Mouse (Mus musculus): ENCODE measurements around the gene Mogat2. TPM values are rescaled to one million over a fixed set of nuclear protein-coding genes. Genes with fewer than 3 reads are reported as not detected.

The Mogat2 gene
- polyA plus RNA-seq, 1 experiment from 2014 or later: 2.7 TPM

GRCm38 (mm10) chr7:99180162-99180561, 58.3 kb downstream of the Mogat2 start:
- H3K36me3 ChIP-seq (ENCODE audit: control insufficient read depth, insufficient read depth, low read length): no peaks in the 10 kb centered on the region
- no peak overlapping the region for H3K9ac ChIP-seq (ENCODE audit: low read depth, low read length)
- 0 out of 2 replicates have a peak, but pooled peaks cover 4% of the 10 kb centered on the region for H3K27me3 ChIP-seq (ENCODE audit: control insufficient read depth, insufficient read depth, low read length)
- no peaks in the 10 kb centered on the region for H3K9me3 ChIP-seq (ENCODE audit: control insufficient read depth, low read length)
- no peak overlapping the region for H3K4me3 ChIP-seq (ENCODE audit: low read length)
- 68% methylated on average over 1 of the region's 1 CpGs for WGBS
- no peak overlapping the region for H3K4me2 ChIP-seq (replicated peaks; ENCODE audit: low read depth, low read length)
- no peak overlapping the region for H3K27ac ChIP-seq (ENCODE audit: low read depth, low read length)
- H3K4me1 ChIP-seq (ENCODE audit: control insufficient read depth, insufficient read depth, low read length): 0 out of 2 replicates have a peak, but pooled peaks cover 7% of the 10 kb centered on the region
- no peak for ATAC-seq (ENCODE audit: low FRiP score, low TSS enrichment)

- WGBS: 91% methylated on average over 9 of the region's 9 CpGs
- 0 out of 2 replicates have a peak, but pooled peaks cover 4% of the 10 kb centered on the region for H3K27me3 ChIP-seq (ENCODE audit: control insufficient read depth, insufficient read depth, low read length)
- H3K27ac ChIP-seq (ENCODE audit: low read depth, low read length): no peak overlapping the region
- no peaks in the 10 kb centered on the region for H3K9me3 ChIP-seq (ENCODE audit: control insufficient read depth, low read length)
- no peak overlapping the region for H3K4me3 ChIP-seq (ENCODE audit: low read length)
- no peak overlapping the region for H3K4me2 ChIP-seq (replicated peaks; ENCODE audit: low read depth, low read length)
- ATAC-seq (ENCODE audit: low FRiP score, low TSS enrichment): no peak
- no peak overlapping the region for H3K9ac ChIP-seq (ENCODE audit: low read depth, low read length)
- no peaks in the 10 kb centered on the region for H3K36me3 ChIP-seq (ENCODE audit: control insufficient read depth, insufficient read depth, low read length)
- H3K4me1 ChIP-seq (ENCODE audit: control insufficient read depth, insufficient read depth, low read length): 0 out of 2 replicates have a peak, but pooled peaks cover 7% of the 10 kb centered on the region
These were observed 59.1 kb downstream of the Mogat2 start for GRCm38 (mm10) chr7:99179271-99179670.

GRCm38 (mm10) chr7:99177386-99177785, 61.0 kb downstream of the Mogat2 start:
- Histone ChIP-seq H3K27me3 (ENCODE audit: control insufficient read depth, insufficient read depth, low read length) (0 out of 2 replicates have a peak, but pooled peaks cover 4% of the 10 kb centered on the region), H3K36me3 (ENCODE audit: control insufficient read depth, insufficient read depth, low read length) (no peaks in the 10 kb centered on the region), H3K9ac (ENCODE audit: low read depth, low read length) (no peak overlapping the region), H3K4me3 (ENCODE audit: low read length) (no peak overlapping the region), H3K4me2 (replicated peaks; ENCODE audit: low read depth, low read length) (no peak overlapping the region), H3K9me3 (ENCODE audit: control insufficient read depth, low read length) (no peaks in the 10 kb centered on the region), H3K4me1 (ENCODE audit: control insufficient read depth, insufficient read depth, low read length) (0 out of 2 replicates have a peak, but pooled peaks cover 7% of the 10 kb centered on the region), H3K27ac (ENCODE audit: low read depth, low read length) (no peak overlapping the region)
- 86% methylated on average over 5 of the region's 5 CpGs for WGBS
- ATAC-seq (ENCODE audit: low FRiP score, low TSS enrichment): no peak

- Histone ChIP-seq H3K27me3 (ENCODE audit: control insufficient read depth, insufficient read depth, low read length) (no peaks in the 10 kb centered on the region), H3K9ac (ENCODE audit: low read depth, low read length) (no peak overlapping the region), H3K9me3 (ENCODE audit: control insufficient read depth, low read length) (no peaks in the 10 kb centered on the region), H3K4me3 (ENCODE audit: low read length) (no peak overlapping the region), H3K4me1 (ENCODE audit: control insufficient read depth, insufficient read depth, low read length) (peaks cover 4% of the 10 kb centered on the region; the same call in 1 of the 2 replicates), H3K27ac (ENCODE audit: low read depth, low read length) (no peak overlapping the region), H3K36me3 (ENCODE audit: control insufficient read depth, insufficient read depth, low read length) (no peaks in the 10 kb centered on the region), H3K4me2 (replicated peaks; ENCODE audit: low read depth, low read length) (no peak overlapping the region)
- 79% methylated on average over 9 of the region's 9 CpGs for WGBS
- ATAC-seq (ENCODE audit: low FRiP score, low TSS enrichment): no peak
These were observed 62.8 kb downstream of the Mogat2 start for GRCm38 (mm10) chr7:99175666-99176065.

- Histone ChIP-seq H3K9me3 (ENCODE audit: control insufficient read depth, low read length) (no peaks in the 10 kb centered on the region), H3K36me3 (ENCODE audit: control insufficient read depth, insufficient read depth, low read length) (no peaks in the 10 kb centered on the region), H3K9ac (ENCODE audit: low read depth, low read length) (no peak overlapping the region), H3K27me3 (ENCODE audit: control insufficient read depth, insufficient read depth, low read length) (no peaks in the 10 kb centered on the region), H3K4me1 (ENCODE audit: control insufficient read depth, insufficient read depth, low read length) (peaks cover 4% of the 10 kb centered on the region; the same call in 1 of the 2 replicates), H3K4me2 (replicated peaks; ENCODE audit: low read depth, low read length) (no peak overlapping the region), H3K27ac (ENCODE audit: low read depth, low read length) (no peak overlapping the region), H3K4me3 (ENCODE audit: low read length) (no peak overlapping the region)
- ATAC-seq (ENCODE audit: low FRiP score, low TSS enrichment): no peak
- 52% methylated on average over 11 of the region's 11 CpGs for WGBS
These were observed 63.3 kb downstream of the Mogat2 start for GRCm38 (mm10) chr7:99175118-99175517.

- no peaks in the 10 kb centered on the region for H3K27me3 ChIP-seq (ENCODE audit: control insufficient read depth, insufficient read depth, low read length)
- H3K4me1 ChIP-seq (ENCODE audit: control insufficient read depth, insufficient read depth, low read length): peaks cover 4% of the 10 kb centered on the region; the same call in 1 of the 2 replicates
- no peak overlapping the region for H3K4me2 ChIP-seq (replicated peaks; ENCODE audit: low read depth, low read length)
- no peak overlapping the region for H3K9ac ChIP-seq (ENCODE audit: low read depth, low read length)
- no peaks in the 10 kb centered on the region for H3K9me3 ChIP-seq (ENCODE audit: control insufficient read depth, low read length)
- no peak overlapping the region for H3K27ac ChIP-seq (ENCODE audit: low read depth, low read length)
- no peak for ATAC-seq (ENCODE audit: low FRiP score, low TSS enrichment)
- 85% methylated on average over 4 of the region's 4 CpGs for WGBS
- no peaks in the 10 kb centered on the region for H3K36me3 ChIP-seq (ENCODE audit: control insufficient read depth, insufficient read depth, low read length)
- no peak overlapping the region for H3K4me3 ChIP-seq (ENCODE audit: low read length)
These were observed 64.4 kb downstream of the Mogat2 start for GRCm38 (mm10) chr7:99174006-99174405.

- no peaks in the 10 kb centered on the region for H3K27me3 ChIP-seq (ENCODE audit: control insufficient read depth, insufficient read depth, low read length)
- no peak overlapping the region for H3K4me3 ChIP-seq (ENCODE audit: low read length)
- 83% methylated on average over 6 of the region's 6 CpGs for WGBS
- H3K27ac ChIP-seq (ENCODE audit: low read depth, low read length): no peak overlapping the region
- no peak overlapping the region for H3K4me2 ChIP-seq (replicated peaks; ENCODE audit: low read depth, low read length)
- H3K36me3 ChIP-seq (ENCODE audit: control insufficient read depth, insufficient read depth, low read length): no peaks in the 10 kb centered on the region
- H3K4me1 ChIP-seq (ENCODE audit: control insufficient read depth, insufficient read depth, low read length): peaks cover 8% of the 10 kb centered on the region; the same call in 1 of the 2 replicates
- no peaks in the 10 kb centered on the region for H3K9me3 ChIP-seq (ENCODE audit: control insufficient read depth, low read length)
- ATAC-seq (ENCODE audit: low FRiP score, low TSS enrichment): no peak
- no peak overlapping the region for H3K9ac ChIP-seq (ENCODE audit: low read depth, low read length)
These were observed 65.5 kb downstream of the Mogat2 start for GRCm38 (mm10) chr7:99172898-99173297.

GRCm38 (mm10) chr7:99171730-99172463, 66.5 kb downstream of the Mogat2 start:
- Histone ChIP-seq H3K9me3 (ENCODE audit: control insufficient read depth, low read length) (no peaks in the 10 kb centered on the region), H3K27ac (ENCODE audit: low read depth, low read length) (peak overlapping the region; percentile 11; the same call in 1 of the 2 replicates), H3K4me1 (ENCODE audit: control insufficient read depth, insufficient read depth, low read length) (peaks cover 10% of the 10 kb centered on the region; the same call in 1 of the 2 replicates), H3K4me3 (ENCODE audit: low read length) (no peak overlapping the region), H3K36me3 (ENCODE audit: control insufficient read depth, insufficient read depth, low read length) (no peaks in the 10 kb centered on the region), H3K27me3 (ENCODE audit: control insufficient read depth, insufficient read depth, low read length) (no peaks in the 10 kb centered on the region), H3K4me2 (replicated peaks; ENCODE audit: low read depth, low read length) (no peak overlapping the region), H3K9ac (ENCODE audit: low read depth, low read length) (no peak overlapping the region)
- ATAC-seq (ENCODE audit: low FRiP score, low TSS enrichment): no peak
- WGBS: 53% methylated on average over 10 of the region's 10 CpGs

GRCm38 (mm10) chr7:99170519-99170918, 67.9 kb downstream of the Mogat2 start:
- H3K27ac ChIP-seq (ENCODE audit: low read depth, low read length): no peak overlapping the region
- H3K4me2 ChIP-seq (replicated peaks; ENCODE audit: low read depth, low read length): no peak overlapping the region
- H3K9ac ChIP-seq (ENCODE audit: low read depth, low read length): no peak overlapping the region
- no peaks in the 10 kb centered on the region for H3K27me3 ChIP-seq (ENCODE audit: control insufficient read depth, insufficient read depth, low read length)
- WGBS: 91% methylated on average over 6 of the region's 6 CpGs
- H3K4me1 ChIP-seq (ENCODE audit: control insufficient read depth, insufficient read depth, low read length): peaks cover 10% of the 10 kb centered on the region; the same call in 1 of the 2 replicates
- no peak for ATAC-seq (ENCODE audit: low FRiP score, low TSS enrichment)
- no peaks in the 10 kb centered on the region for H3K36me3 ChIP-seq (ENCODE audit: control insufficient read depth, insufficient read depth, low read length)
- H3K9me3 ChIP-seq (ENCODE audit: control insufficient read depth, low read length): no peaks in the 10 kb centered on the region
- no peak overlapping the region for H3K4me3 ChIP-seq (ENCODE audit: low read length)

Data from kidney, embryonic 14.5 days (tissue).